Mouse (Mus musculus): ENCODE results near the gene Gm14496. TPM values are rescaled to one million over a fixed set of nuclear protein-coding genes. Genes with fewer than 3 reads are reported as not detected.
"Not testable (repeated sequence)": the region's sequence is repeated elsewhere in the genome, so short reads cannot be mapped to it uniquely, and the experiment has no call there.

Gm14496 gene
- not detected in 2 replicates for polyA plus RNA-seq (2014; fragmentation: Nextera tagmentation; extraction: Ambion mirVana)

DNA sequence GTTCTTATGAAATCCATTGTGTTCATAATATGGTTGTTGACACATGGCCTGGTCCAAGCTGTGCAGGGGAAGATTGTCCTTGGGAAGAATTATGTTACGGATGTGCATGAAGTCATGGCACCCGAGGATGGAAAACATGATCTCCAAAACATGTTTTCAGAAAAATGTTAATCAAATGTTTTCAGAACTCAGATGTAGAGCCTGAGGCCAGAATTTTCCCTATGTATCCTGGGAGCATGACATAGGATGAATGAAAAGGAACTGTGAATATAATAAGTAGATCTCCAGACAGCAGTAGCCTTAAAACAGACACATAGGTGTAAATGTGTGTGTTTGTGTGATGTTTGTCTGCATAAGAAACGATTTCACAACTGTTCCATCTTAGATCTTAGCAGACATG is at the start of gene Gm14496:
Gm14496 (plus strand) TSS at position 301 of the 400 bp plus-strand sequence.
- Histone ChIP-seq H3K4me2 (no peak within 1 kb of the TSS), H3K27me3 (ENCODE audit: insufficient read depth, low read length) (no peaks in the 10 kb centered on the region), H3K4me3 (ENCODE audit: low read depth, low read length) (no peak within 1 kb of the TSS), H3K4me1 (ENCODE audit: insufficient read depth) (no peaks in the 10 kb centered on the region), H3K36me3 (ENCODE audit: insufficient read depth) (no peaks in the 10 kb centered on the region), H3K9ac (no peak within 1 kb of the TSS), H3K9me3 (ENCODE audit: low read depth, low read length) (no peaks in the 10 kb centered on the region), H3K27ac (ENCODE audit: low read depth) (no peak within 1 kb of the TSS)
- WGBS: 62% methylated on average over 3 of the region's 3 CpGs
- DNase-seq (no peak), ATAC-seq (ENCODE audit: insufficient read depth) (no peak)
- TF ChIP-seq CTCF (IDR thresholded peaks at IDR 0.05; ENCODE audit: low read depth): no peak

DNA sequence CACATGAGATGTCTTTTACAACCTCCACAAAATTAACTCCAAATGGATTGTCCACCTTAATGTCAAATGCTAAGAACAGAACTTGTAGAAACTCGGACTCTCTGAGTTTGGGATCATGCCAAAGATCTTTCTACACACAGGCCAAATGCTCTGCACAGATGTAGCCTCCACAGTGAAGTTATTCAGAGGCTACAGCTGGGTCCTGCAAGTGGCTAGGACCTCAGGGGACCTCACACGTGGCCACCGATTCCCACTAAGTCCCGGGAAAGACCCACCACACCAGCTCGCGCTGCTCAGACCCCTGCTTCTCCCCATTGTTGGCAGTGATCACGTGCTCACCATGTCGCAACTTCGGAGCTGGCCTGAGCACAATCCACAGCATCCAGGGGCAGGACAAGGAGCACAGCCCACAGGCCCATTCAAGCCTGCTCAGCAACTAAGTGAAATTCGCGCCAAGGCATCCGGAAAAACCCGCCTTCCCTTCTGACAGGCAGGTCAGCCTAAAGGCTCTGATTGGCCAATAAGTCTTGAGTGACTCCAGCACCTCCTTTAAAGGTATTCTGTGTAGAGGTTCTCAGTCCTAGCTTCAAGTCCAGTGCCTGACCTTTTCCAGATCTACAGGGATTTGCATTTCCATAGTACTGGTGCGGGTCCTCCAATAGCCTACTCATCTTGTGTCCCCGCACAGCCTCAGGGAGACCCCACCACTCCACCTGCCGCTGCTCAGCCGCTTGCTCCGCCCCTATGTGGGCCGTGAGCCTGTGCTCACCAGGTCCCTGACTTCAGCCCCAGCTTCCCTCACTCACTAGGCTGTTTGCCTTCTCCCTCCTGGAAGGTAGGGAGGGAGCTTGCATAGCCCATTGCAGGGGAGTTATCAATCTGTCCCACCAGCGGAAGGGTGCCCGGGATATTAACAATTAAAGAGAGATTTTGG is 37.9 kb upstream of the Gm14496 start:
- H3K4me1 ChIP-seq (ENCODE audit: insufficient read depth); H3K4me3 ChIP-seq (ENCODE audit: low read depth, low read length); H3K27me3 ChIP-seq (ENCODE audit: insufficient read depth, low read length); H3K9me3 ChIP-seq (ENCODE audit: low read depth, low read length); H3K9ac ChIP-seq; H3K27ac ChIP-seq (ENCODE audit: low read depth); H3K36me3 ChIP-seq (ENCODE audit: insufficient read depth): not testable (repeated sequence)
- ATAC-seq (ENCODE audit: insufficient read depth): peak; percentile 92
- DNase-seq: peak; percentile 75
- WGBS: 18% methylated on average over 21 of the region's 21 CpGs
- H3K4me2 ChIP-seq: peak overlapping the region; percentile 53

DNA sequence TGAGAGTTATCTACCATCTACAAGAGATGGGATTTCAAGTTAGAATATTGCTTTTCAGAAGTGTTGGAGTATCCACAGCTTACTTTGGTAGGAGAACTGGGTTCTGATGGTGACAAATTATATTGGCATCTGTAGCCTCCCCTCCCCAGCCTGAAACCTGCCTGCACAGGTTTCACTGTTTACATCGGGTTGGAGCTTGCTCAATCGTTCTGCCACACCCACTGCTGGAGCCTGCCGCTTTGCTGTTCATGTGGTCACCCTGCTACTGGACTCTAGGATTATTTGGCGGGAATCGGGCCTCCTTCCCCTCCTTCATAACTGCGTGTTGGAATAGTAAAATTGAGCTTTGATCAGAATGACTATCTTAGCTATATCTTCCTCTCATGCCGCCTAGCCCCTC is 22.5 kb upstream of the Gm14496 start:
- 63% methylated on average over 7 of the region's 7 CpGs for whole genome bisulfite sequencing
- ATAC-seq (ENCODE audit: insufficient read depth): no peak
- no peak for TF ChIP-seq CTCF (IDR thresholded peaks at IDR 0.05; ENCODE audit: low read depth)

DNA sequence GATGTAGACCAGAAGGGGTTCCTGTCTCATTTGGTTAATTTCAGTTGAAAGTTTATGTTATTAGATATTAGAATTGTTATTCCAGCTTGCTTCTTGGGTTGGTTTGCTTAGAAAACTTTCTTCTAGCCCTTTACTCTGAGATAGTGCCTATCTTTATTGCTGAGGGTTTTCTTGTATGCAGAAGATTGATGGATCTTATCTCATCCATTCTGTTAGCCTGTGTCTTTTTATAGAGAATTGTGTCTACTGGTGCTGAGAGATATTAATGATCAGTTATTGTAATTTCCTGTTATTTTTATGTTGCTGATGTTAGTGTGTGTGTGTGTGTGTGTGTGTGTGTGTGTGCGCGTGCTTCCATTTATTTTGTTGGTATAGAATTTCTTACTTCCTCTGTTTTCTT is 21.7 kb upstream of the Gm14496 start:
- ATAC-seq (ENCODE audit: insufficient read depth) (no peak), DNase-seq (no peak)
- WGBS: 90% methylated on average over 2 of the region's 2 CpGs
- Histone ChIP-seq H3K9ac (no peak overlapping the region), H3K27me3 (ENCODE audit: insufficient read depth, low read length) (no peaks in the 10 kb centered on the region), H3K27ac (ENCODE audit: low read depth) (no peak overlapping the region), H3K9me3 (ENCODE audit: low read depth, low read length) (no peaks in the 10 kb centered on the region), H3K4me1 (ENCODE audit: insufficient read depth) (no peaks in the 10 kb centered on the region), H3K4me3 (ENCODE audit: low read depth, low read length) (no peak overlapping the region), H3K36me3 (ENCODE audit: insufficient read depth) (no peaks in the 10 kb centered on the region), H3K4me2 (no peak overlapping the region)
- no peak for TF ChIP-seq CTCF (IDR thresholded peaks at IDR 0.05; ENCODE audit: low read depth)

More for the DNA sequence above, 22.5 kb upstream of the Gm14496 start:
- DNase-seq: no peak
- no peak overlapping the region for H3K9ac ChIP-seq
- H3K36me3 ChIP-seq (ENCODE audit: insufficient read depth): no peaks in the 10 kb centered on the region
- no peak overlapping the region for H3K27ac ChIP-seq (ENCODE audit: low read depth)
- H3K27me3 ChIP-seq (ENCODE audit: insufficient read depth, low read length): no peaks in the 10 kb centered on the region
- no peaks in the 10 kb centered on the region for H3K4me1 ChIP-seq (ENCODE audit: insufficient read depth)
- H3K4me2 ChIP-seq: no peak overlapping the region
- no peak overlapping the region for H3K4me3 ChIP-seq (ENCODE audit: low read depth, low read length)
- H3K9me3 ChIP-seq (ENCODE audit: low read depth, low read length): no peaks in the 10 kb centered on the region

DNA sequence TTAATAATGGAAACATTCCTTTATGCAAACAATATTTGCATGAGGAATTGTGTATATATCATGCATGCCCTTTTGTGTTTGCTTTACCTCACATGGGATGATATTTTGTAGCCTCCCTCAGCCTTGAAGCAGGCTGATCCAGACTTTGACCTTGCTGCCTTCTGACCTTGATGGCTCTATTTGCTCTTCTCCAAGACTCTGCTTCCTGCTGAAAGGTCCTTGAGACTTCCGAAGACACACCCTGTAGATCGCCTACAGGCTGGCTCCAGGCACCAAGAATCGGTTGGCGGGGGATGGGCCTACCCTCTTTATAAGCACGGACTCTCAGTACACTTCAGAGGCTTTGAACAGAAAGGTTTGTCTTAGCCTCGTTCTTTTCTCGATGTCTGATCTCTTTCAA is 9.0 kb upstream of the Gm14496 start:
- not testable (repeated sequence) for H3K4me2 ChIP-seq; H3K4me3 ChIP-seq (ENCODE audit: low read depth, low read length); H3K27me3 ChIP-seq (ENCODE audit: insufficient read depth, low read length); H3K36me3 ChIP-seq (ENCODE audit: insufficient read depth); H3K27ac ChIP-seq (ENCODE audit: low read depth); DNase-seq; H3K9me3 ChIP-seq (ENCODE audit: low read depth, low read length); H3K9ac ChIP-seq; ATAC-seq (ENCODE audit: insufficient read depth); H3K4me1 ChIP-seq (ENCODE audit: insufficient read depth)
- WGBS: 68% methylated on average over 7 of the region's 7 CpGs

Other genes starting within 250 kb of the Gm14496 start
- 0.05 and 0.25 TPM in 2 replicates for gene Myt1, start 227.8 kb upstream of the Gm14496 start, polyA plus RNA-seq (2014; fragmentation: Nextera tagmentation; extraction: Ambion mirVana)
- gene Pcmtd2, start 153.3 kb upstream of the Gm14496 start, polyA plus RNA-seq (2014; fragmentation: Nextera tagmentation; extraction: Ambion mirVana): 26.5 and 29.0 TPM in 2 replicates
- 77.9 and 87.7 TPM in 2 replicates for gene Polr3k, start 126.8 kb upstream of the Gm14496 start, polyA plus RNA-seq (2014; fragmentation: Nextera tagmentation; extraction: Ambion mirVana)